Mouse (Mus musculus) small intestine, adult 2 months (tissue): ENCODE data around the gene Zfp2.

ENCODE experiments used
- CTCF ChIP-seq: fragments of 200-500 bp; IDR thresholded peaks from 2 replicates; pipeline ENCODE4 v1.5.1; 2012; ENCODE audit warnings: low read depth, mild to moderate bottlenecking, control low read depth, inconsistent platforms, low read length, moderate library complexity, mixed read lengths; ENCODE audit not compliant: insufficient replicate concordance, insufficient read length; ENCODE audit errors: extremely low read depth
- POLR2A ChIP-seq: fragments of 200-500 bp; IDR thresholded peaks from 2 replicates; pipeline ENCODE4 v1.6.1; 2012; ENCODE audit warnings: low read depth, mild to moderate bottlenecking, control low read depth, inconsistent platforms, low read length, moderate library complexity

- TF ChIP-seq CTCF (no peak), POLR2A (no peak)
Measured at GRCm38 (mm10) chr11:50850989-50851601, 64.9 kb downstream of the Zfp2 start.
